Mouse (Mus musculus): ENCODE results near the gene Gins3. TPM values are rescaled to one million over a fixed set of nuclear protein-coding genes. Genes with fewer than 3 reads are reported as not detected.
"Not testable (repeated sequence)": the region's sequence is repeated elsewhere in the genome, so short reads cannot be mapped to it uniquely, and the experiment has no call there.

Gins3 gene
- polyA plus RNA-seq, 1 experiment = 1.7 TPM

GRCm38 (mm10) chr8:95634063-95634340 is 749 bp downstream of the Gins3 start:
- no peak for DNase-seq (ENCODE audit: low read depth, low spot score)
- 3% methylated on average over 6 of the region's 6 CpGs for WGBS

- DNase-seq (ENCODE audit: low read depth, low spot score) = no peak
- WGBS = 80% methylated on average over 2 of the region's 2 CpGs
These were observed 11.7 kb downstream of the Gins3 start for GRCm38 (mm10) chr8:95644942-95645341.

- whole genome bisulfite sequencing = 91% methylated on average over 3 of the region's 3 CpGs
These were observed 15.0 kb downstream of the Gins3 start for GRCm38 (mm10) chr8:95648251-95648650.

GRCm38 (mm10) chr8:95653351-95653750 is 20.1 kb downstream of the Gins3 start:
- WGBS = 71% methylated on average over 5 of the region's 5 CpGs
- DNase-seq (ENCODE audit: low read depth, low spot score) = no peak

More at GRCm38 (mm10) chr8:95648251-95648650, 15.0 kb downstream of the Gins3 start:
- no peak for DNase-seq (ENCODE audit: low read depth, low spot score)

GRCm38 (mm10) chr8:95655831-95656230 is 22.6 kb downstream of the Gins3 start:
- WGBS = 77% methylated on average over 7 of the region's 7 CpGs
- no peak for DNase-seq (ENCODE audit: low read depth, low spot score)

- DNase-seq (ENCODE audit: low read depth, low spot score) = no peak
- 76% methylated on average over 5 of the region's 5 CpGs for WGBS
These were observed 23.2 kb downstream of the Gins3 start for GRCm38 (mm10) chr8:95656316-95657002.

GRCm38 (mm10) chr8:95657523-95657922 is 24.3 kb downstream of the Gins3 start:
- DNase-seq (ENCODE audit: low read depth, low spot score) = no peak
- 43% methylated on average over 2 of the region's 2 CpGs for WGBS

GRCm38 (mm10) chr8:95660334-95660882 is 27.2 kb downstream of the Gins3 start:
- WGBS = 89% methylated on average over 6 of the region's 6 CpGs
- DNase-seq (ENCODE audit: low read depth, low spot score) = no peak

GRCm38 (mm10) chr8:95661085-95661484 is 27.8 kb downstream of the Gins3 start:
- DNase-seq (ENCODE audit: low read depth, low spot score) = no peak
- WGBS = 33% methylated on average over 8 of the region's 8 CpGs

GRCm38 (mm10) chr8:95661575-95661974 is 28.3 kb downstream of the Gins3 start:
- no peak for DNase-seq (ENCODE audit: low read depth, low spot score)
- WGBS = 73% methylated on average over 6 of the region's 6 CpGs

- WGBS = 73% methylated on average over 7 of the region's 7 CpGs
- no peak for DNase-seq (ENCODE audit: low read depth, low spot score)
These were observed 29.8 kb downstream of the Gins3 start for GRCm38 (mm10) chr8:95662885-95663598.

GRCm38 (mm10) chr8:95663599-95663949 is 30.3 kb downstream of the Gins3 start:
- no peak for DNase-seq (ENCODE audit: low read depth, low spot score)
- 60% methylated on average over 4 of the region's 4 CpGs for WGBS

GRCm38 (mm10) chr8:95665813-95666452 is 32.7 kb downstream of the Gins3 start:
- 93% methylated on average over 11 of the region's 11 CpGs for WGBS

GRCm38 (mm10) chr8:95668163-95668958 is 35.1 kb downstream of the Gins3 start:
- DNase-seq (ENCODE audit: low read depth, low spot score) = no peak
- WGBS = 28% methylated on average over 8 of the region's 8 CpGs

More at GRCm38 (mm10) chr8:95665813-95666452, 32.7 kb downstream of the Gins3 start:
- DNase-seq (ENCODE audit: low read depth, low spot score) = not testable (repeated sequence)

GRCm38 (mm10) chr8:95669967-95670366 is 36.7 kb downstream of the Gins3 start:
- 63% methylated on average over 2 of the region's 2 CpGs for WGBS
- DNase-seq (ENCODE audit: low read depth, low spot score) = no peak

- WGBS = 75% methylated on average over 6 of the region's 6 CpGs
- DNase-seq (ENCODE audit: low read depth, low spot score) = no peak
These were observed 38.6 kb downstream of the Gins3 start for GRCm38 (mm10) chr8:95671861-95672260.

GRCm38 (mm10) chr8:95672811-95673210 is 39.6 kb downstream of the Gins3 start:
- DNase-seq (ENCODE audit: low read depth, low spot score) = no peak
- 56% methylated on average over 5 of the region's 5 CpGs for WGBS

- no peak for DNase-seq (ENCODE audit: low read depth, low spot score)
- 39% methylated on average over 9 of the region's 9 CpGs for WGBS
These were observed 43.4 kb downstream of the Gins3 start, which contains the start of gene Ndrg4 for GRCm38 (mm10) chr8:95676631-95677030. Gene Ndrg4 (plus strand): TSS chr8:95676980.

- no peak for DNase-seq (ENCODE audit: low read depth, low spot score)
These were observed 44.4 kb downstream of the Gins3 start for GRCm38 (mm10) chr8:95677591-95678023.

More at GRCm38 (mm10) chr8:95677591-95678023, 44.4 kb downstream of the Gins3 start:
- under 1% methylated on average over 43 of the region's 48 CpGs for WGBS
